Mouse (Mus musculus) megakaryocyte, adult 5-6 weeks (primary cell): ENCODE results near the gene Fcnb. TPM values are rescaled to one million over a fixed set of nuclear protein-coding genes. Genes with fewer than 3 reads are reported as not detected.

Source experiments
- ATAC-seq: 2 replicates; pipeline ENCODE4 v1.8.0; 2016; ENCODE audit warnings: mild to moderate bottlenecking, inconsistent platforms; ENCODE audit not compliant: poor library complexity, severe bottlenecking
- total RNA-seq, 2 experiments: library from RNA; stranded (forward) in 1 of 2; stranded (reverse) in 1 of 2; fragments of 153-499, 151-499 nt in 1 of 2; fragments of 221-1000, 200-1000 nt in 1 of 2; gene quantifications; 2 replicates each; pipeline versions ENCODE4 v1.2.3 to v1.2.4; 2015 to 2017

Fcnb gene
- total RNA-seq (2015) (121 and 124 TPM in 2 replicates), total RNA-seq (2017) (79.0 and 92.1 TPM in 2 replicates)

DNA sequence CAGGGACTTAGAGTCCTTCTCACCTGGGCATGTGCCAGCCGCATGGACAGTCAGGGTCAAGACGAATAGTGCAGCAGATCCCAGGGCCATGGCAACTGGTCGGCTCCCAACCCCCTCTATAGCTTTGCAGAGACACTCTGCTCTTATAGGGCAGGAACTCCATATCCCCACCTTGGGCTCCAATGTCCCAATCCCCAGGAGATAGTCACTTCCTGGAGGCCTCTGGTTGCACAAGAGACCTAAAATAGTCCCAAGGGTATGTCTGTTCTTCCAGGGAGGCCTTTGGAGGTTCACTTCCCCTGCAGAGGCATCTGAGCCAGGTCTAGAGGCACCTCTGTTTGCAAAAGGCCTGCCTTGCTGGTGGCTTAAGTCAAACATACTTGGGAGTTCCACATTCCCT, at the start of gene Fcnb:
Gene Fcnb (minus strand): TSS at position 118 of the 400 bp plus-strand sequence.
- ATAC-seq: peak; percentile 58

- no peak for ATAC-seq
These were observed 49.1 kb upstream of the Fcnb start for GRCm38 (mm10) chr2:28133833-28134232.

- ATAC-seq: no peak
These were observed 47.4 kb upstream of the Fcnb start for GRCm38 (mm10) chr2:28132117-28132516.

GRCm38 (mm10) chr2:28126763-28127438, 42.2 kb upstream of the Fcnb start:
- no peak for ATAC-seq

DNA sequence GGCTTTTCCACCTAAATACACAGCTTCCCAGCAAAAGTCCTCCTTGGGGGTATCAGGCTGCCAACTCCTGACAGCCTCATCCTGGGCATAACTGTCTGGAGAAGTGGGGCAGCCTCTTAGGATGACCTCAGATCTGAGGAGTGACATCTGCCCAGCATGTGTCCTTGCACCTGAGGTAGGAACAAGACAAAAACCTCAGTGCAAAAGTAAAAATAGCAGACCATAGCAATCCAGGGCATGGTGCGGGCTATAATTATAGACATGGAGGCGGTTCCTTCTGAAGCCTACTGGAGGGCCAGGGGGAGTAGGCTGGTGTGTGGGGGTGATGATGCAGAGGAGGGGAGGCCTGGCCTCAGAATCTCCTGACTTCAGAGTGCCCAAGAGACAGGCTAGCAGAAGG, 39.2 kb upstream of the Fcnb start:
- ATAC-seq: no peak

- ATAC-seq: no peak
These were observed 36.6 kb upstream of the Fcnb start for GRCm38 (mm10) chr2:28121309-28121708.

- ATAC-seq: no peak
These were observed 35.7 kb upstream of the Fcnb start for GRCm38 (mm10) chr2:28120342-28120741.

- no peak for ATAC-seq
These were observed 33.9 kb upstream of the Fcnb start for GRCm38 (mm10) chr2:28118518-28119116.

DNA sequence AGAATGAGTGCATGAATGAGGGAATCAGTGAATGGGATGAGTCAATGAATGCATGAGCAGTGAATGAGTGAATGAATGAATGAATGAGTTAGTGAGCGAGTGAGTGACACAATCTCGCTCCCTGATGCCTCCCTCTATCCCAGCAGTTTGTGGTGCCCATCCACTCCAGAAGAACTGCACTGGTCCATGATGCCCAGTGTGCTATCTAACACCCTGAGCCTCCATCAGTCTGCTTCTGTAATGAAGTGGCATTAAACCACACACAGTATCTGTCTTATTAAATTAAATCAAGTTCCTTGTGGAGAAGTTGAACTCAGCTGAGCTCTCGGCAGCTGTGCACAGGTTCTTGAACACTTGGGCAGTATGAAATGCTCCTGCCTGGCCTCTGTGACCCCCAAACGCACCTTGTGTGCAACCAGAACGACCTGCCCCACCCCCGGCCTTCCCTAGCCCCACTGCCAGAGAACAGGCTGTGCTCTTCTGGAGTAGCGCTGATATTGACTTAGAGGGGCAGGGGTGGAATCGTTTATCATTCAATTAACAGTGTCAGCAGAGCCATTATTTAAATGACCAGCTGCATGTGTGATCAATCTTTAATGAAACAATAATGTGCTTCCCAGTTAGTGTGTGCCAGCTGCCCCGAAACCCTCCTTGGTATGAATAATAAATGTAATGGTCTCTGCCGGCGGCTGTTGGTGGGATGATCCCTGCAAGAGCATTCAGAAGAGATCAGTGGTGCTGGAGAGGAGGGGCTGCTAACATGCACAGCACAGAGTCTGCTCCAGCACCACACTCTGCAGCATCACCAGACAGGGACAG, 33.0 kb upstream of the Fcnb start:
- ATAC-seq: no peak

GRCm38 (mm10) chr2:28108763-28109162, 24.1 kb upstream of the Fcnb start:
- ATAC-seq: no peak

- no peak for ATAC-seq
These were observed 21.3 kb upstream of the Fcnb start for GRCm38 (mm10) chr2:28106002-28106401.

GRCm38 (mm10) chr2:28103653-28104052, 19.0 kb upstream of the Fcnb start:
- no peak for ATAC-seq

- no peak for ATAC-seq
These were observed 17.2 kb upstream of the Fcnb start for GRCm38 (mm10) chr2:28101892-28102291.

DNA sequence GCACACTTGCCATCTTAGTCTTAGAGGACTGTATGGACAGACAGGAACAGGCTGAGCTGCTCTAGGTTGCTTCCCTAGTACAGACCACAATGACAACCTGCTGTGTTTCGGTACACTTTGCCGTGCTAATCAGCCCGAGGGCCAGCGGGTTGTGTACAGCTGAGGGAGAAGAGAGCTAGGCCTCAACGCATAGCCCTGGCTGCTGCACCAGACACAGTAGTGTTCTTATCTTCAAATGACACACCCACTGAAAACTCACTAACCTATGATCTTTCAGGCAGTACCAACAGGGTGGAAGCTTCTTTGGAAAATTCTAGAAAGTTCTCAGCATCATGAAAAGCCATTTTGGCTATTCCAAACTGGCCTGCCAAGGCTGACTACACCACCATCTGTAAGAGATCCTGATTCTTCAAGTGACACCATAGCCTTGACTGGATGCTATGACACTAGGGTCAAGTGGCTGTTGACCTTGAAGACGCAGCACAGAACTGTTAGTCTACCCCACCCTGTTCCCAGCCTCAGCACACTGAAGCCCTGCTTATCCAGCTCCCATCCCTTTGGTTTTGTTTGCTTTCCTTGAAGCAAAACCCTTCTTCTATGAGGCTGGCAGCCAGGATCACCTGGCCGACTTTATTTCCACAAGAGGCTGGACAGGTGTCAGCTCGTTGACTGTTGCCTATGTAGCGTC, 16.3 kb upstream of the Fcnb start:
- ATAC-seq: no peak

GRCm38 (mm10) chr2:28098547-28099505, 14.1 kb upstream of the Fcnb start:
- no peak for ATAC-seq

DNA sequence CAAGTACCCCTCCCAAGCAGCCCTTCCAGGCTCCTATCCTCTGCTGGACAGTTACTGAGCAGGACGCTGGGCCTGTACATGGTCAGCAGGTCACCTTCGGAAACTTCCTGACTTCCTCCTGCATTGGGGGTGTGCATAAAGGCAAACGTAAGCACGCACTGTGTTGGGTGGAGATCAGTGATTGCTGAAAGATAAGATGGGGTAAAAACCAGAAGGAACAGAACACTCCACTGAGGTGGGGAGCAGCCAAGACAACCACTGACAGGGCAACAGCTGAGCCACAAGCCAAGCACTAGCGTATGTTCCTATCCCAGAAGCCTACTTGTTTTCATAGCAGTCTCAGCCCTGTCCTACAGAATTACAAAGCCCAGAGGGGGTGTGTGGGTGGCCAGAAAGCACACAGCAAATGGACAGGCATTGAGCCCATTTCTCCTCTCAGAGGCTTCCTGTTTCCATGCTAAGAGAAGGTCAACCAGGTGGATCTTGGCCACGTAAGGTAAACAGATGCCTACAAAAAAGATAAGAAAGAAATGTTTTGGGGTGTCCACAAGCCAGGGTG, 12.1 kb upstream of the Fcnb start:
- ATAC-seq: peak; percentile 54

DNA sequence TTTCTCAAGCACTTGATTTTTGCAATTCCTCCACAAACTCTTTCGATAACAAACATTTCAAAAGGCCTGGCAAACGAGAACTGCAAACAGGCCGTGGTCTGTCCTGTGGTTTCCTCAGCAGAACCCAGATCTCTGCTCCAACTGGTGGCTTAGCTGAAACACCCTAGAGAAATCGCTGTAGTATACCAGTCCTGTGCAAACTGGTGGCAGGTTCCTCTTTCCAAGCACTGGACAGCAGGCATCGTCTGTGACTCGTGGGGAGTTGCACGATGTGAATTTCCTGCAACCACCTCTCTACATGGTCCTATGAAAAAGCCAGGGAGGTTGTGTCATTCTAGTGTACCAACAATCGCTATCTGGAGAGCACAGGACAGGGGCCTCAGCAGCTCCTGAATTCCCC, 7.4 kb upstream of the Fcnb start:
- peak; percentile 81 for ATAC-seq

DNA sequence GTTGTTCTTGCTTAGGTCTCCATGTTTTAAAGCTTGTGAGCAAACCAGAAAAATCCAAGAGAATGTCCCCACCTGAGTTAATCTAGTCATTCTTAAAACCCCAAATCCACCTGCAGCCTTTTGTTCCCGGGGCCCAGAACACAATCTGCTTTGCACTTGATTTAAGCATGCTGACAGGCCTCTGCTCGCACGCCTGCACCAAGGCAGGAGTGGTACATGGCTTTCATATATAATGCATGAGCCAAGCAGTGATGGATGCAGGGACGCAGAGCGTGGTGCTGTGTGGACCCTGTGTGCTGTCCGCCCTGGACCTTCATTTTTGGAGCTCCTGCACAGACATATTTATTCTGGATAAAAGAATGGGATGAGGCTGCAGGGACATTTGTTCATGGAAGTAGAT, 6.4 kb upstream of the Fcnb start:
- no peak for ATAC-seq

DNA sequence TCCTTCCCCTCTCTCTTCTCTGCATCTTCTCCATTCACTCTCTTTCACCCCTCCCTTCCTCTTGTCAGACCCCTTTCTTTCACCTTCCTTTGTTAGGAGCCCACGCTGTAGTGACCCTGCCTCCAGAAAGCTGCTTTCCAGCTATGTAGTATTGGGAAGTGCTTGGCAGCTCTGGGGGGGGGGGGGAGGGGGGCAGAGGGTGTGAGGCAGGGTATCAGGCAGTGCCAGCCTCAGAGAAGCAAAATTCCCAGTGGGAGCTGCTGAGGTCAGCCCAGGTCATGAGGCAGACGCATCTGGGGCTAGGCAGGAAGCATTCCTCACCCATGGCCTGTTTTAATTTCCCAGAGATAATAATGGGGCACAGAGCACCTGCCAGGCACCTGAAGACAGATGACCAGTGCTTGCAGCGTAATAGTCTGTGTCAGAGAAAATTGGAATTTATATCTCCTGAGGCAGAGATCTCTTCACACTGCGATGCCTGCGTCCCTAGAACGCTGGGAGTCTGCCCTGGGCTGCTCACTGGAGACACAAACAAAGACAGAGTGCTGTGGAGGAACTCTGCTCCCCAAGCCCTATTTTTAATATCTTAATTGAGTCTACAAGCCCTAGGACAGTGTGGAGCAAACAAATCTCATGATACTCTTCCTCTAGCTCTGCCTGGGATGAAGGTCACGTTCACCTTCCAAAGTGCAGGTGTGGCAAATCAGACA, 5.8 kb upstream of the Fcnb start:
- no peak for ATAC-seq
